Comparison of ENCODE assay signal across 11 mouse cellular contexts in the genomic region with DNA sequence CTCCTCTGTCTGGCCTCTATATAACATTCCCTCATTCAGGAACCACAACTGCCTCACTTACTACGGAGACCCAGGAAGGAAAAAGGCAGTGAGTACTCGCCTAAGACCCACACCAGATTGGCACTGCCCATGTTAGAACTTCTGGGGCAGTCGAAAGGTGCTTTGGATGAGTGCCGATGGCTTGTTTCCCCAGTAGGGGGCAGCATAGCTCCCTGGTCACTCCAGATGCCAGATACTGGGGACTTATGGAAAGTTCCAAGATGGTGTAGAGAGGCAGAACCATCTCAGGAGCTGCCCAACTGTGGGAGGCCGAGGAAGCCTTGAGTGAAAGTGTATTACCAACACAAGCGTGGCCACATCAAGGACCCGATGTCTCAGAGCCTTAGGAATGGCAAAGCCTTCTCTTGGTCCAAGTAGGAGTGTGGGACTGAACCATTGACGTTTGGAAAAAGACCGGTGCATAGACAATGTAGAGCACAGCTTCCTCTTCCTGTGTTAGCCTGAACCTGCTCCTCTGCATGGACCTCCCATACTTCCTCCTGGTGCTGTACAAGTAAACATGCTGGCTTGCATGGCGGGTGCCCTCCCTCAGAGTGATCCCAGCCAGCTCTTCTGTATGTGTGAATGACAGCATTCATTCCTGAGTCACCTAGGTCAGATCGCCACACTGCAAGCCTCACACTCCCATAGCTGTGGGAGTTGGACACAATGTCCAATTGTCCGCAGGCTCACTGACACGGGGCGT.
A peak's percentile ranks its signal among the peaks of the same experiment; 100 is the strongest.
DNase-seq lines count a peak whose midpoint lies in the region; ATAC-seq and TF ChIP-seq lines count a peak whose summit lies in the region.
"Had no signal": no experiment of that assay in that cellular context is flagged by ENCODE, and none has a peak within 500 bp of the region (broad histone marks: within the 10 kb centered on the region; RNA-seq: fewer than 3 reads in every experiment).

No protein-coding gene starts in this region.

- no peaks in the 10 kb centered on the region for H3K9me3 ChIP-seq in liver, embryonic 14.5 days (ENCODE audit: control insufficient read depth, low read length)
- H3K9me3 ChIP-seq: embryonic facial prominence, embryonic 13.5 days; heart, embryonic 12.5 days had no signal

- no peaks in the 10 kb centered on the region for H3K4me1 ChIP-seq in liver, embryonic 14.5 days (replicated peaks; ENCODE audit: control insufficient read depth in 2 of 2, insufficient read depth in 2 of 2, low read length in 1 of 2)

- H3K27ac ChIP-seq in liver, embryonic 14.5 days = no peak overlapping the region
- H3K27ac ChIP-seq: embryonic facial prominence, embryonic 13.5 days had no signal

- H3K9ac ChIP-seq in liver, embryonic 14.5 days (replicated peaks) = no peak overlapping the region
- H3K9ac ChIP-seq: embryonic facial prominence, embryonic 13.5 days; heart, embryonic 12.5 days had no signal

- no peak for TF ChIP-seq EP300 in liver, embryonic 14.5 days (IDR thresholded peaks at IDR 0.05; ENCODE audit: low read depth)

- H3K36me3 ChIP-seq in liver, embryonic 14.5 days (replicated peaks; ENCODE audit: control insufficient read depth, insufficient read depth, low read depth) = no peaks in the 10 kb centered on the region
- H3K36me3 ChIP-seq: embryonic facial prominence, embryonic 13.5 days; heart, embryonic 12.5 days had no signal

- H3K4me3 ChIP-seq in liver, embryonic 14.5 days (ENCODE audit: insufficient read depth in 1 of 2, low read depth in 2 of 2, low read length in 2 of 2) = no peak overlapping the region
- H3K4me3 ChIP-seq: embryonic facial prominence, embryonic 13.5 days; heart, embryonic 12.5 days had no signal

- no peak for ATAC-seq in liver, embryonic 14.5 days (ENCODE audit: insufficient read depth)
- ATAC-seq in cerebellum, adult (ENCODE audit: insufficient number of reproducible peaks, low FRiP score, low TSS enrichment) = no peak
- ATAC-seq: Patski had no signal

- 61% methylated on average over 14 of the region's 14 CpGs for WGBS in liver, embryonic 14.5 days (ENCODE audit: insufficient replicate concordance)

- H3K4me2 ChIP-seq in liver, embryonic 14.5 days (ENCODE audit: low read depth) = no peak overlapping the region
- H3K4me2 ChIP-seq: embryonic facial prominence, embryonic 13.5 days; heart, embryonic 12.5 days had no signal

- H3K27me3 ChIP-seq in liver, embryonic 14.5 days (ENCODE audit: control insufficient read depth, insufficient read depth, low read length) = peaks cover 14% of the 10 kb centered on the region

- DNase-seq in gastrocnemius, adult 18-20 months (ENCODE audit: low spot score) = peak; percentile 12
- DNase-seq in gastrocnemius, postnatal 25 days = no peak
- peak; percentile 30 for DNase-seq in thymus, postnatal 4 days
- DNase-seq in thymus, adult 18-20 months = no peak
- DNase-seq in liver, embryonic 14.5 days (ENCODE audit: low read depth in 3 of 3, low spot score in 3 of 3) = no peak
- no peak for DNase-seq in cerebellum, adult 8-10 months
- no peak for DNase-seq in layer of hippocampus, postnatal 10 days (ENCODE audit: low spot score in 2 of 2)

- peak; percentile 78 for TF ChIP-seq CTCF in liver, embryonic 14.5 days (IDR thresholded peaks at IDR 0.05; ENCODE audit: low read depth)

Comparison
In these comparisons a context has a peak if more than half of its experiments do, and no peak if none do; other contexts are left out.
1. DNase-seq: peak in gastrocnemius, adult 18-20 months (single experiment) and thymus, postnatal 4 days (single experiment); none in gastrocnemius, postnatal 25 days (single experiment), thymus, adult 18-20 months (0 of 2), liver, embryonic 14.5 days (0 of 3), cerebellum, adult 8-10 months (single experiment) and layer of hippocampus, postnatal 10 days (0 of 2).